Mouse (Mus musculus) embryonic facial prominence, embryonic 15.5 days (tissue): ENCODE measurements around the gene Son. TPM values are rescaled to one million over a fixed set of nuclear protein-coding genes. Genes with fewer than 3 reads are reported as not detected.
A peak's percentile ranks its signal among the peaks of the same experiment; 100 is the strongest.

Experiments used
- ATAC-seq: fragments of 200-750 bp; cut with Nextera tagmentation; 2 replicates; pipeline ENCODE4 v1.8.0; 2017; ENCODE audit warnings: low read depth, moderate TSS enrichment; ENCODE audit not compliant: insufficient number of reproducible peaks, low FRiP score, low TSS enrichment
- H3K27ac ChIP-seq: fragments of 300-500 bp; sonication (generic); replicated peaks from 2 replicates; pipeline ENCODE4 v1.5.1; 2015; ENCODE audit warnings: mild to moderate bottlenecking, inconsistent platforms
- H3K27me3 ChIP-seq: fragments of 300-500 bp; sonication (generic); 2 replicates; pipeline ENCODE4 v1.6.1; 2015; ENCODE audit warnings: inconsistent platforms
- H3K36me3 ChIP-seq: fragments of 300-500 bp; sonication (generic); 2 replicates; pipeline ENCODE4 v1.6.1; 2015; ENCODE audit warnings: mild to moderate bottlenecking, inconsistent platforms
- H3K4me1 ChIP-seq: fragments of 300-500 bp; sonication (generic); 2 replicates; pipeline ENCODE4 v1.6.1; 2015; ENCODE audit warnings: inconsistent platforms
- H3K4me2 ChIP-seq: fragments of 300-500 bp; sonication (generic); replicated peaks from 2 replicates; pipeline ENCODE4 v1.6.1; 2015; ENCODE audit warnings: mild to moderate bottlenecking, inconsistent platforms
- H3K4me3 ChIP-seq: fragments of 300-500 bp; sonication (generic); replicated peaks from 2 replicates; pipeline ENCODE4 v1.5.1; 2015; ENCODE audit warnings: mild to moderate bottlenecking, inconsistent platforms
- H3K9ac ChIP-seq: fragments of 300-500 bp; sonication (generic); 2 replicates; pipeline ENCODE4 v1.6.1; 2015; ENCODE audit warnings: inconsistent platforms
- H3K9me3 ChIP-seq: fragments of 300-500 bp; sonication (generic); replicated peaks from 2 replicates; pipeline ENCODE4 v1.6.1; 2016; ENCODE audit warnings: inconsistent platforms
- WGBS: fragments of 180-500 bp; shearing (Covaris S2); methylation state at CpG from one replicate; pipeline ENCODE4 v1.1.7; 2015; 5-methylcytosine and 5-hydroxymethylcytosine counted together
- polyA plus RNA-seq: library from polyadenylated mRNA; unstranded; fragments of >200 nt; fragmentation: Nextera tagmentation; extraction: Ambion mirVana; gene quantifications from 2 replicates; pipeline ENCODE4 v1.2.1, GENCODE M21; 2015

Son gene
- polyA plus RNA-seq, result 125 and 135 TPM in 2 replicates

- Histone ChIP-seq H3K4me2 (peak within 1 kb of the TSS; percentile 94), H3K4me3 (peak within 1 kb of the TSS; percentile 73), H3K36me3 (peaks cover 14% of the 10 kb centered on the region), H3K27ac (peak within 1 kb of the TSS; percentile 100), H3K9me3 (no peaks in the 10 kb centered on the region), H3K27me3 (no peaks in the 10 kb centered on the region), H3K9ac (peak within 1 kb of the TSS; percentile 96), H3K4me1 (peaks cover 9% of the 10 kb centered on the region)
- under 1% methylated on average over 70 of the region's 70 CpGs for WGBS
- ATAC-seq, result peak; percentile 97
Measured at GRCm38 (mm10) chr16:91647461-91648219, at the start of gene Son. TSS of gene Son (plus strand) at chr16:91647506.

GRCm38 (mm10) chr16:91597672-91598010, 49.7 kb upstream of the Son start, which contains the start of gene Tmem50b:
TSS of gene Tmem50b (minus strand) at chr16:91597800.
- peak within 1 kb of the TSS; percentile 82 for H3K9ac ChIP-seq
- peak within 1 kb of the TSS; percentile 92 for H3K4me2 ChIP-seq
- WGBS, result 1% methylated on average over 34 of the region's 34 CpGs
- peak within 1 kb of the TSS; percentile 66 for H3K27ac ChIP-seq
- ATAC-seq, result peak; percentile 100
- H3K27me3 ChIP-seq, result 0 out of 2 replicates have a peak, but pooled peaks cover 3% of the 10 kb centered on the region
- H3K4me3 ChIP-seq, result peak within 1 kb of the TSS; percentile 92
- no peaks in the 10 kb centered on the region for H3K9me3 ChIP-seq
- peaks cover 13% of the 10 kb centered on the region for H3K4me1 ChIP-seq
- no peaks in the 10 kb centered on the region for H3K36me3 ChIP-seq

DNA sequence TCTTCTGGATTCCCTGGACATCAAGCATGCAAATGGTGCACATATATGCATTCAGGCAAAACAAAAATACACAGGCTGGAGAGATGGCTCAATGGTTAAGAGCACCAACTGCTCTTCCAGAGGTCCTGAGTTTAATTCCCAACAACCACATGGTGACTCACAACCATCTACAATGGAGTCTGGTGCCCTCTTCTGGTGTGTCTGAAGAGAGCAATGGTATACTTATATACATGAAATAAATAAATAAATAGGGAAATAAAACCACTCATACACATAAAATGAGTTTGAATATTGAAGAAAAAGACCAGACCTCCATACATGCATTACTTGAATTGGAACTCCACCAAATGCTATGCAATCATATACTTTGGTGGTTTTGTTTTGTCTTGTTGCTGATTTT, 48.1 kb upstream of the Son start:
- no peaks in the 10 kb centered on the region for H3K36me3 ChIP-seq
- no peaks in the 10 kb centered on the region for H3K9me3 ChIP-seq
- no peak overlapping the region for H3K4me3 ChIP-seq

DNA sequence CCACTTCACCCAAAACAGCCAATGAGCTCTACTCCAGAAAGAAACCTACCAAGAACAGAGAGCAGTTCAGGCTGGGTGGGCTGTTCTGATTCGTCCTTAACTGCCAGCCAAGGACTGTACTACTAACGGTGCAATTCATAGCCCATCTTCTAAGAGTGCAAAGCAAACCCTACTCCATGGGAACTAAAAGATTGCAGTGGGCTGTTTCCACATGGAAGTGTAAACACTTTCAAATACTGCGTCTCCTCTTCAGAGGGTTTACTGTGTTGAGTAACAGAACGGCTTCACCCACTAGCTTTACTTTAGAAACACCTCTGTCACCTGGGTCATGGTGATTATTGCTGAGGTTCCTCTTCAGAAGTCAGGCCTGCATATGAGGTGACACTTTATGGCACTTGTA, 46.2 kb upstream of the Son start:
- no peaks in the 10 kb centered on the region for H3K9me3 ChIP-seq
- ATAC-seq, result no peak
- 76% methylated on average over 4 of the region's 4 CpGs for WGBS
- no peaks in the 10 kb centered on the region for H3K36me3 ChIP-seq
- H3K4me1 ChIP-seq, result peaks cover 8% of the 10 kb centered on the region
- H3K9ac ChIP-seq, result no peak overlapping the region
- 0 out of 2 replicates have a peak, but pooled peaks cover 3% of the 10 kb centered on the region for H3K27me3 ChIP-seq
- H3K4me2 ChIP-seq, result no peak overlapping the region
- no peak overlapping the region for H3K4me3 ChIP-seq
- H3K27ac ChIP-seq, result no peak overlapping the region

More for the DNA sequence above, 48.1 kb upstream of the Son start:
- Histone ChIP-seq H3K4me1 (peaks cover 13% of the 10 kb centered on the region), H3K4me2 (no peak overlapping the region), H3K9ac (no peak overlapping the region), H3K27ac (no peak overlapping the region), H3K27me3 (0 out of 2 replicates have a peak, but pooled peaks cover 3% of the 10 kb centered on the region)
- ATAC-seq, result no peak

DNA sequence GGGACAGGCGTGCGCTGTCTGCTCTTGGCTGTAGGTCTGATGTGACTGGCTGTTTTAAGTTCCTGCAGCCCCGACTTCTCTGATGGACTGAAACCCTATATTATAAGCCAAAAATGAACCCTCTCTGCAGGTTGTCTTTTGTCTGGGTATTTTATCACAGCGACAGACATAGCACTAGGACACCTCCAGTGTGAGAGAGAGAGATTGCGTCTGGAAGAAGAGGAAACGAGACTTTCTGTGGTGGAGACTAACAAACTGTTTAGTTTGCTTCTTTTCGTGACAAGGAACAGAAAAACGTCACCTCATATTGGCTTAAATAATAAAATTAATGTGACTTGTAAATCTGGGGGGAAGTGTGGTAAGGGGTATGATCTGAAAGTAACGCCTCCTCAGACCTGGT, 45.6 kb upstream of the Son start:
- H3K27ac ChIP-seq, result no peak overlapping the region
- H3K36me3 ChIP-seq, result no peaks in the 10 kb centered on the region
- no peak overlapping the region for H3K4me2 ChIP-seq
- H3K4me1 ChIP-seq, result peaks cover 3% of the 10 kb centered on the region
- no peak for ATAC-seq
- H3K27me3 ChIP-seq, result 0 out of 2 replicates have a peak, but pooled peaks cover 3% of the 10 kb centered on the region
- H3K4me3 ChIP-seq, result no peak overlapping the region
- no peaks in the 10 kb centered on the region for H3K9me3 ChIP-seq
- 69% methylated on average over 9 of the region's 9 CpGs for WGBS
- no peak overlapping the region for H3K9ac ChIP-seq

DNA sequence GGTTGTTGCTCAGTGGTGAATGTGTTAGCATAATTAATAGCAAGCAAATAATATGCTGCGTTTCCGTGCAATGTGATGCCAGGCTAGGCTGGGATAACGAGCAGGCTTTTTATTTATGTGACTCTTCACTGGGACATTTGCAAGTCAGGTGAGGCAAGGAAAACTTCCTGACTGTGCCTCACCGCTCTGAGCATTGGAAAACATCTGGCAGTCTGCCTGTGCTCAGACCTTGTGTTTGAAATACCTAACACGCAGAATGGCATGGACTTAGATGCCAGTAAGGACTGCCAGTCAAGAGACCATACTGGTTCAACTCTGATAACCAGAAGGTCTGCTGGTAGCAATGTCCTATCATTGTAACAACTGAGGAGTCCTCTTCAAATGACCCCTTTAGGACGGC, 42.1 kb upstream of the Son start:
- no peak overlapping the region for H3K4me2 ChIP-seq
- no peaks in the 10 kb centered on the region for H3K36me3 ChIP-seq
- no peak overlapping the region for H3K27ac ChIP-seq
- ATAC-seq, result no peak
- no peaks in the 10 kb centered on the region for H3K9me3 ChIP-seq
- no peaks in the 10 kb centered on the region for H3K4me1 ChIP-seq
- 72% methylated on average over 6 of the region's 6 CpGs for WGBS
- no peak overlapping the region for H3K4me3 ChIP-seq
- H3K9ac ChIP-seq, result no peak overlapping the region
- no peaks in the 10 kb centered on the region for H3K27me3 ChIP-seq

DNA sequence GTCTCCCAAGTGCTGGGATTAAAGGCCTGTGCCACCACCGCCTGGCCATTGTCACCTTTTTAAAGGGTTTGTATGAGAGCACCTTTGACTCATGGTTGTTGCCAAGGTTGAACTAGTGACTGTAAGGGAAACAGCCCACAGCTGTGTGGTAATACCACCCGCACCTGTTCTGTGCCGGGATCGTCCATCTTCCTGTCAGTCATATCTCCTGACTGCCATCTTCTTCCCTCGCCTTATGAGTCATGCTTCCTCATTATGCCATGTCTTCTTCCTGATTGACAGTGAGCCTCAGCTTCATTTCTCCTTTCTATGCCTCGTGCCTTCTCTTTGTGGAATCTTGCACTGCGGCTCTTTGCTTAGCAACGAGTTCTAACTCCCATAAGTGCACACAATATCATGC, 40.3 kb upstream of the Son start:
- no peaks in the 10 kb centered on the region for H3K4me1 ChIP-seq
- no peak overlapping the region for H3K9ac ChIP-seq
- no peak overlapping the region for H3K27ac ChIP-seq
- H3K36me3 ChIP-seq, result no peaks in the 10 kb centered on the region
- no peak overlapping the region for H3K4me3 ChIP-seq
- no peaks in the 10 kb centered on the region for H3K9me3 ChIP-seq
- ATAC-seq, result no peak
- no peaks in the 10 kb centered on the region for H3K27me3 ChIP-seq
- 81% methylated on average over 8 of the region's 8 CpGs for WGBS
- H3K4me2 ChIP-seq, result no peak overlapping the region

- no peaks in the 10 kb centered on the region for H3K27me3 ChIP-seq
- H3K4me1 ChIP-seq, result no peaks in the 10 kb centered on the region
- no peak overlapping the region for H3K4me2 ChIP-seq
- WGBS, result 49% methylated on average over 9 of the region's 9 CpGs
- no peaks in the 10 kb centered on the region for H3K9me3 ChIP-seq
- H3K27ac ChIP-seq, result no peak overlapping the region
- ATAC-seq, result no peak
- H3K9ac ChIP-seq, result no peak overlapping the region
- H3K36me3 ChIP-seq, result no peaks in the 10 kb centered on the region
- H3K4me3 ChIP-seq, result no peak overlapping the region
Measured at GRCm38 (mm10) chr16:91609501-91610245, 37.6 kb upstream of the Son start.

DNA sequence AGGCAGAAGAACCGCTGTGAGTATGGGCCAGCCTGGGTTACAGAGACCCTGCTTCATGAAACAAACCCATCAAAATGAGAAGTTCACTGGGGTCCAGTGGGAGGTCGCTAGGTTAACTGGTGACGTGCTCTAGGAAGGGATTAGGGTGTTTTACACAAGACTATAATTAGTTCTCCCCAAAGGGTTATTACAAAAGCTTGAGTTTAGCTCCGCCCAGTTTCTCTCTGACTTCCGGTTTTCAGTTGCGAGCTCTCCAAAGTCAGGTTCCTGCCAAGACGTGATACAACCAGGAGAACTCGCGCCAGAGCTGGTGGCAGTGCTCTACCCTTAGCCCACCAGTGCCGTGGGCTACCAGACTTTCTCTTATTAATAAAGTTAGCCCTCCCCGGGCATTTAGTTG, 36.1 kb upstream of the Son start:
- Histone ChIP-seq H3K27me3 (no peaks in the 10 kb centered on the region), H3K4me2 (no peak overlapping the region), H3K9ac (no peak overlapping the region), H3K4me1 (no peaks in the 10 kb centered on the region), H3K9me3 (no peaks in the 10 kb centered on the region), H3K27ac (no peak overlapping the region), H3K36me3 (no peaks in the 10 kb centered on the region), H3K4me3 (no peak overlapping the region)
- no peak for ATAC-seq
- 59% methylated on average over 11 of the region's 11 CpGs for WGBS

GRCm38 (mm10) chr16:91612525-91612924, 34.8 kb upstream of the Son start:
- Histone ChIP-seq H3K4me1 (no peaks in the 10 kb centered on the region), H3K4me2 (no peak overlapping the region), H3K4me3 (no peak overlapping the region), H3K27ac (no peak overlapping the region), H3K9me3 (no peaks in the 10 kb centered on the region), H3K9ac (no peak overlapping the region), H3K27me3 (no peaks in the 10 kb centered on the region), H3K36me3 (no peaks in the 10 kb centered on the region)
- ATAC-seq, result no peak
- 76% methylated on average over 5 of the region's 5 CpGs for WGBS

- H3K4me2 ChIP-seq, result no peak overlapping the region
- no peaks in the 10 kb centered on the region for H3K36me3 ChIP-seq
- ATAC-seq, result no peak
- no peak overlapping the region for H3K4me3 ChIP-seq
- H3K9me3 ChIP-seq, result no peaks in the 10 kb centered on the region
- 80% methylated on average over 6 of the region's 6 CpGs for WGBS
- H3K27ac ChIP-seq, result no peak overlapping the region
- no peaks in the 10 kb centered on the region for H3K27me3 ChIP-seq
- no peak overlapping the region for H3K9ac ChIP-seq
- H3K4me1 ChIP-seq, result 0 out of 2 replicates have a peak, but pooled peaks cover 5% of the 10 kb centered on the region
Measured at GRCm38 (mm10) chr16:91614552-91614951, 32.8 kb upstream of the Son start.
